Mouse (Mus musculus) ES-E14 (cell line): Measurements from ENCODE around the gene Reps1. TPM values are rescaled to one million over a fixed set of nuclear protein-coding genes. Genes with fewer than 3 reads are reported as not detected.

Source experiments
- DNase-seq: peaks from one replicate; pipeline ENCODE4 v3.0.0-alpha.2; 2013; ENCODE audit warnings: low read depth, low spot score
- H3K27ac ChIP-seq: 2 replicates; pipeline ENCODE4 v1.5.1; 2012; ENCODE audit warnings: low read depth, mild to moderate bottlenecking, low read length, moderate library complexity, mixed read lengths; ENCODE audit not compliant: poor library complexity, insufficient read depth, severe bottlenecking
- H3K36me3 ChIP-seq: 2 replicates; pipeline ENCODE4 v1.6.1; 2012; ENCODE audit warnings: mild to moderate bottlenecking, low read length, moderate library complexity, mixed read lengths; ENCODE audit not compliant: control insufficient read depth, poor library complexity, insufficient read depth, severe bottlenecking
- H3K4me1 ChIP-seq, 2 experiments: fragments of 150-350 bp in 1 of 2; sonication (generic) in 1 of 2; 2 replicates each; pipeline ENCODE4 v1.6.1; 2012; ENCODE audit warnings: low read length in 2 of 2, mild to moderate bottlenecking in 1 of 2, mixed read lengths in 1 of 2; ENCODE audit not compliant: control insufficient read depth in 2 of 2, insufficient read depth in 2 of 2, poor library complexity in 1 of 2
- H3K4me3 ChIP-seq, 2 experiments: fragments of 150-350 bp in 1 of 2; sonication (generic) in 1 of 2; 2 replicates each; pipeline ENCODE4 v1.5.1; 2012; ENCODE audit warnings: low read length in 2 of 2, low read depth in 1 of 2, mild to moderate bottlenecking in 1 of 2, mixed read lengths in 1 of 2; ENCODE audit not compliant: insufficient read depth in 1 of 2, poor library complexity in 1 of 2, severe bottlenecking in 1 of 2
- H3K9ac ChIP-seq: 2 replicates; pipeline ENCODE4 v1.6.1; 2012; ENCODE audit warnings: low read depth, mild to moderate bottlenecking, low read length, mixed read lengths; ENCODE audit not compliant: poor library complexity, insufficient read depth, severe bottlenecking
- H3K9me3 ChIP-seq: fragments of 150-350 bp; sonication (generic); 2 replicates; pipeline ENCODE4 v1.6.1; 2012; ENCODE audit warnings: low read depth, mild to moderate bottlenecking, low read length; ENCODE audit not compliant: control insufficient read depth, insufficient read depth
- CHD2 ChIP-seq: IDR thresholded peaks from 2 replicates; pipeline ENCODE4 v1.6.1; 2014; ENCODE audit warnings: mild to moderate bottlenecking, low read depth, low read length, inconsistent platforms
- HCFC1 ChIP-seq: IDR thresholded peaks from 2 replicates; pipeline ENCODE4 v1.6.1; 2012; ENCODE audit warnings: low read length, inconsistent platforms, borderline replicate concordance; ENCODE audit not compliant: insufficient read depth
- MAFK ChIP-seq: IDR thresholded peaks from 2 replicates; pipeline ENCODE4 v1.6.1; 2014; ENCODE audit warnings: mild to moderate bottlenecking, low read depth, low read length, inconsistent platforms; ENCODE audit not compliant: insufficient read depth
- ZC3H11A ChIP-seq: IDR thresholded peaks from 2 replicates; pipeline ENCODE4 v1.6.1; 2012; ENCODE audit warnings: low read depth, mild to moderate bottlenecking, inconsistent platforms, low read length, borderline replicate concordance
- ZNF384 ChIP-seq: IDR thresholded peaks from 2 replicates; pipeline ENCODE4 v1.6.1; 2012; ENCODE audit warnings: low read depth, low read length, inconsistent platforms
- in situ Hi-C, 2 experiments: fragments of 600-800 bp; cut with MboI; formaldehyde crosslinking; loops; one replicate each; pipeline ENCODE4 v1.15.1; 2025; ENCODE audit warnings: low sequenced_read_pairs in 2 of 2, inconsistent platforms in 1 of 2; ENCODE audit not compliant: unreplicated experiment in 2 of 2
- total RNA-seq: library from RNA; depleted of rRNA; stranded (reverse); fragments of 300-350 nt; gene quantifications from 2 replicates; pipeline ENCODE4 v1.2.3, GENCODE M21; 2012; rRNA removed

Gene Reps1
- total RNA-seq, 1 experiment, result 39.5 TPM

DNA sequence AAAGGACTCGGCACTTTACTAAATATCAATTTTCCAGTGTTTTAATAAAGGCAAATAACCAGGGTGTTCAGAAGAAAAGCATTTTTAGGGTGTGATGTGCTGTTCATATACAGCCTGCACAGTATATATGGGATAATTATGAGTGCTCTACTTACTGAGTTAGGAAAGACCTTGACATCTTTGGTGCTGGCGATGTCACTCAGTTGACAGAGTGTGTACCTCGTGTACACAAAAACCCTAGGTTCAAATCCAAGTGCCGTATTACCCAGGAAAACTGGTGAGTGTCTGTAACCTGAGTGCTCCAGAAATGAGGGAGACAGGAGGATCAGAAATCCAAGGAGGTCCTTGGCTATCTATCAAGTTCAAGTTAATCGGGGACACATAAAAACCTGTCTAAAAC is 84.0 kb downstream of the Reps1 start:
- in situ Hi-C loops, result no loop called here
- Histone ChIP-seq H3K9me3 (no peaks in the 10 kb centered on the region), H3K9ac (no peak overlapping the region), H3K36me3 (no peaks in the 10 kb centered on the region), H3K4me1 (no peaks in the 10 kb centered on the region), H3K4me3 (no peak overlapping the region), H3K27ac (no peak overlapping the region)
- no peak for TF ChIP-seq ZC3H11A
- no peak for TF ChIP-seq ZNF384
- TF ChIP-seq HCFC1, result no peak
- TF ChIP-seq CHD2, result no peak
- TF ChIP-seq MAFK, result no peak
- DNase-seq, result no peak

DNA sequence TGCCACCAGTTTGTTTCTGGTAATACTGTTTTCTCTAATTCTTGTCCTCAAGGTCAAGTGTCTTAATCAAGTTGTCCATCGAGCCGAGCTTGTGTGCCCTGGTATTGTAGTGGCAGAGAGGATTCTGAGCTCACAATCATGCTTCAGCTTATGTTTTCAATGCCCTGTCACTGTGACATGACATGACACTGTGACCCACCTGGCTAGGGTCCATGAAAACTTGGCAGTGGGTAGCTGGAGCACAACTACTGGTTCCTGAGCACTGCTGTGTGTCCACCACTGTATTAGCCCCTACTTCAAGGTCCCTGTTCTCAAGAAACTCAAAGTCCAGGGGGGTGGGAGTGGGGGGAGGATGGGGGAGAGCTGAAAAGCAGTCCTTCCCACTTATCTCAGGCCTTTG is 85.7 kb downstream of the Reps1 start:
- TF ChIP-seq HCFC1, result no peak
- no peak for TF ChIP-seq CHD2
- TF ChIP-seq MAFK, result no peak
- no peak for TF ChIP-seq ZC3H11A
- TF ChIP-seq ZNF384, result no peak

DNA sequence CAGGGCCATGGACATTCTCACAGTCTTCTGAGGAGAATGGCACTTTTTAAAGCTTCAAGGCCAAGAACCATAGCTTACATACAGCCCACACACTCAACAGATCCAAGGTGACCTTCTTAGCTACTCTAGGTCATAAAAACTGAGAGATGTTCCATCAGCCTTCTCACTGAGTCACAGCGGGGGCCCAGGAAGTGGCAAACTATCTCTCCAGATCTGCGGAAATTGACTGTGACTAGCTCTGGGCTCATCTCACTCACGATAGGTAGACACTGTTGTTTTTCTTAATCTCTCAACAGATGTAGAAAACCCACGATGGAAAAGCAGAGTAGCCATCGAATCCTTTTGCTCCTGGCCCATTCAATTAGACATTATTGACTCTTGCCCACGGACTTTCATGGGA is 86.6 kb downstream of the Reps1 start:
- Histone ChIP-seq H3K9ac (no peak overlapping the region), H3K9me3 (no peaks in the 10 kb centered on the region), H3K4me1 (no peaks in the 10 kb centered on the region), H3K4me3 (no peak overlapping the region), H3K36me3 (no peaks in the 10 kb centered on the region), H3K27ac (no peak overlapping the region)
- no peak for DNase-seq
- TF ChIP-seq MAFK (no peak), CHD2 (no peak), HCFC1 (no peak), ZC3H11A (no peak), ZNF384 (no peak)
- in situ Hi-C loops, result no loop called here

More for the DNA sequence above, 85.7 kb downstream of the Reps1 start:
- no peaks in the 10 kb centered on the region for H3K36me3 ChIP-seq
- no peak overlapping the region for H3K9ac ChIP-seq
- no peak for DNase-seq
- H3K27ac ChIP-seq, result no peak overlapping the region
- no peaks in the 10 kb centered on the region for H3K9me3 ChIP-seq
- no peaks in the 10 kb centered on the region for H3K4me1 ChIP-seq
- in situ Hi-C loops, result no loop called here
- no peak overlapping the region for H3K4me3 ChIP-seq

DNA sequence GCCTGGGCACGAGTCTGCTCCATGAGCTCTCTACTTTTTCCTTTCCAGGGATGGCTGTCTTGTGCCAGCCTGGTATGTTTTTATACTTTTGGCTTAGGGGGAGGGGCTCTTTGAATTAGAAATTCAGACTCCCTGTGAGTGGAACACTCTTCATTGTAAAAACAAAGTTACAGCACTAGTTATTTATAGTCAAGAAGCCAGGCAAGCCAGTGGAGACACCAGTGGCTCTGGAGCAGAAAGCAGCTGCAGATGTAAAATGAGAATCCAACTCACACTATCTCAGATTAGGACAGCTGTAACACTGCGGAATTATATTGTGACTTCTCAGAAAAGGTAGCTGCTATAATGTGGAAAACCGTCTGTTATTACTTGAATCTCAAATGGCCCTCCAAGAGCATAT is 91.6 kb downstream of the Reps1 start:
- DNase-seq, result no peak
- in situ Hi-C loops, result no loop called here
- no peaks in the 10 kb centered on the region for H3K36me3 ChIP-seq
- H3K9me3 ChIP-seq, result no peaks in the 10 kb centered on the region
- H3K9ac ChIP-seq, result no peak overlapping the region
- no peaks in the 10 kb centered on the region for H3K4me1 ChIP-seq
- H3K27ac ChIP-seq, result no peak overlapping the region
- TF ChIP-seq MAFK, result no peak
- TF ChIP-seq CHD2, result no peak
- H3K4me3 ChIP-seq, result no peak overlapping the region

DNA sequence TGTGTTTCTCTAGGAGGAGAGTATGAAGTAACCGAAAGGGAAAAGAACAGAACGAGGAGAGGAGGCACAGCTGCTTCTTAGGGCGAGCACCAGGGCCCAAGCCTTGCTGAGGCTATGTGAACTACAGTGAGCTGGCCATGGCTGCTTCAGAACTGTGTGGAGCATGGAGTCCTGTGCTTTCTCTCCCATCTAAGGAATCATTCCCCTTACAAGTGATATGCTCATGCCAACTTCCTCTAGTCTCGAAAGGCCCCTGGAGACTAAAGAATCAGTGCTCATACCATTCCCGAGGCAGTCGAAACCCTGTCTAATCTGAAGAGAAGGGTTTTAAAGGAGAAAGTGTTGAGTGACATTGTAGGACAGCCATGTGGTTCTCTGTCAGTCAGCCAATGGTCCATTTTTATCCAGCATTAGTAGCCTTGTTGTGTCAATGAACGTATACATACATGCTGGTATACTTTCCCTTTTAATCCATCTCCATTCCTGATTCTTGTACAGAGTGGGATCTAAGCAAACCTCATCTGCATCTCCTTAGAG is 106.8 kb downstream of the Reps1 start:
- in situ Hi-C loops, result no loop called here
- H3K4me3 ChIP-seq, result no peak overlapping the region
- H3K9ac ChIP-seq, result no peak overlapping the region
- H3K4me1 ChIP-seq, result no peaks in the 10 kb centered on the region
- no peak for DNase-seq
- TF ChIP-seq HCFC1 (no peak), MAFK (no peak), CHD2 (no peak), ZC3H11A (no peak), ZNF384 (no peak)
- H3K27ac ChIP-seq, result no peak overlapping the region
- no peaks in the 10 kb centered on the region for H3K9me3 ChIP-seq
- H3K36me3 ChIP-seq, result no peaks in the 10 kb centered on the region

Other genes starting within 250 kb of the Reps1 start
- 11.5 and 20.1 TPM in 2 replicates for gene Heca, start 107.8 kb upstream of the Reps1 start, total RNA-seq
- gene Abracl, start 32.6 kb upstream of the Reps1 start, total RNA-seq, result 29.7 and 51.6 TPM in 2 replicates
- gene Ect2l, start 155.0 kb downstream of the Reps1 start, total RNA-seq, result not detected in 2 replicates
- 6.6 and 8.8 TPM in 2 replicates for gene Ccdc28a, start 179.1 kb downstream of the Reps1 start, total RNA-seq